Mouse (Mus musculus): Measurements from ENCODE around the gene 6030468B19Rik.

6030468B19Rik gene

DNA sequence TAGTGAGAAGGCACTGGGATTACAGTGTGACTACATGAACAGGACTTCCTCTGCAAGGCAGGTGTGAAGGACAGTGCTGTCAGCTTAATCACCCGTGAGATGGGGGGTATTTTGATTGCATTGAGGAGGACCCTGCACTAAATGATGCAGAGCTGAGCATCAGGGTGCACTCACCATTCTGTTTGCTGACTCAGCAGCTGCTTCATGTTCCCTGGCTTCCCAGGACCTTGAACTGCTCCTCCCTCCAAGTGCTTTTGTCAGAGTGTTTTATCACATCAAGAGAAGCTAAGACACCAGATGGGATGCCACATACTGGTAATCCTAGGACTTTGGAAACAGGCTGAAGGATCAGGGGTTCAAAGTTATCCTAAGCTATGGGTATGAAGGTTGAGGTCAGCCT lies 58.5 kb downstream of the 6030468B19Rik start:
- DNase-seq (ENCODE audit: low read depth, low spot score): no peak
